Mouse (Mus musculus): Measurements from ENCODE around the gene Cpne6. TPM values are rescaled to one million over a fixed set of nuclear protein-coding genes. Genes with fewer than 3 reads are reported as not detected.

The Cpne6 gene
- total RNA-seq, 2 experiments from 2014 or later: 306 to 335 TPM

DNA sequence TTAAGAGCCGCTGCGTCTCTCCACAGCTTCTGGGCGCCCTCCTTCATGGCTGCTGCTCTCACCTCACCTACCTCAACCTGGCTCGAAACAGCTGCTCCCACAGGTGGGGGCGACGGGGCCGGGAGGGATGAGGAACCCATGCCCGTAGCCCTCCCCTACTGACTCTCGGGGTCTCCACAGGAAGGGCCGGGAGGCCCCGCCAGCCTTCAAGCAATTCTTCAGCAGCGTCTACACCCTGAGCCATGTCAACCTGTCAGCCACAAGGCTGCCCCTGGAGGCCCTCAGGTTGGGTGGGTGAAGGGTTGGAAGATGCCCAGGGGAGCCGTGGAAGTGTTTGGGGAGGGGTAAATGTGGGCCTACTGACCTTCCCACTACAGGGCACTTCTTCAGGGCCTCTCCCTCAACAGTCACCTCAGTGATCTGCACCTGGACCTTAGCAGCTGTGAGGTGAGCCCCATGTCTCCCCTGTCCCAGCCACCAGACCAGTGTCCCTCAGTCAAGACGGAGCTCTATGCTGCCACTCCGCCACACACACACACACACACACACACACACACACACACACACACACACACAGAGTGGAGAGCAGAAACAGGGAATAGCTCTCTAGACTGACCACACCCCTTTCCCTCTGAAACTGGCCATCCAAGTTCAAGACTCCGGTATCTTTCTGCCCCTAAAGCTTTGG lies 13.3 kb upstream of the Cpne6 start:
- DNase-seq (ENCODE audit: low spot score in 2 of 2): no peak

DNA sequence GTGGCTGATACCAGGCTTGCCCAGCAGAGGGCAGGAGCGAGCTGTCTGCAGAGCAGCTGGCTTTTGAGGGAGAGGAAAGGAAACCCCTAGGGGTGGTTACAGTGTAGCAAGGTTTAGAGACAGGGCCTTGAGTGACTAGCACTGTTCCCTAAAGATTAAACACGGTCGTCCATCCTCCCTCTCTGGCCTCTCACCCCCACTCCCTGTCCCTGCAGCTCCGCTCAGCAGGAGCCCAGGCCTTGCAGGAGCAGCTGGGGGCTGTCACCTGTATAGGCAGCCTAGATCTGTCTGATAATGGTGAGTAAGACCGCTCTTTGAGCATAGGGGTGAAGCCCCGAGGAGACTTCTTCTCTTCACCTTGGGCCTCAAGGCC lies 12.8 kb upstream of the Cpne6 start:
- peak; percentile 95 to 96 for DNase-seq (ENCODE audit: low spot score in 2 of 2)

- DNase-seq (ENCODE audit: low spot score in 2 of 2): no peak
Observed at GRCm38 (mm10) chr14:55505612-55506011, 4.6 kb upstream of the Cpne6 start.

DNA sequence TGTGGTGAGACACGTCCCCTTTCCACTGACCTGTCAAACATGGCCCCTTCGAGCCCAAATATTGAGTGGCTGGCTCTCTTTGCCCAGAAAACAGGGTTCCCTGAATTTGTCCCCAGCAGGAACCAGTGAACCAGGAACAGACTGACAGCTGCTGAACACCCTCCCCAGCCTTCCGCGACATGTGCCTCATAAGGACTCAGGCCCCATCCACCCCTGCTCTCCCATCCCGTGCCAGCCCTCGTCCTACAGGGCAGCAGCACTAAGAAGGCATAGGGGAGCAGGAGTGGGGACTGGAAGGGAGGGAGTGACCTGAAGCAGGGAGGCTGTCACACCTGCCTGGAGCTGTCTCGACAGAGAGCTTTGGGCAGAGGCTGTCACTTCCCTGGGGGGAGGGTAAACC lies 2.4 kb upstream of the Cpne6 start:
- peak in 1 of 2 experiments; percentile 21 for DNase-seq (ENCODE audit: low spot score in 2 of 2)

- no peak for DNase-seq (ENCODE audit: low spot score in 2 of 2)
Observed at GRCm38 (mm10) chr14:55509540-55509939, 705 bp upstream of the Cpne6 start.

- peak; percentile 56 to 65 for DNase-seq (ENCODE audit: low spot score in 2 of 2)
Observed at GRCm38 (mm10) chr14:55511037-55511436, 792 bp downstream of the Cpne6 start.

DNA sequence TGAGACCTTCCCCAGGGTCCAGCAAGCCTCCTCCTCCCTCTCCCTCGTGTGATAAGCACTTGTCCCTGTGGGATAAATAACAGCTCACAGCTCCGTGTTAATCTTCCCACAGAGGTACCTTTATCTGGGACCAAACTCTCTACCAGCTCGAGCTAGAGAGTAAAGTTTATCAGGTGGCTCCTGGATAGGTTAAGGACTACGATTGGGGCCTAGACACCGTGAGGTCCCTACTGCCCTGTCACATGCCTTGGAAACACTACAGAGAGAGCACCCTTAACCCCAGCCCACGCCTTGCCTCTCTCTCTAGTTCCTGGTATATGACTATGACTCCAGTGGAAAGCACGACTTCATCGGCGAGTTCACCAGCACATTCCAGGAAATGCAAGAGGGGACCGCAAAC lies 3.7 kb downstream of the Cpne6 start:
- DNase-seq (ENCODE audit: low spot score in 2 of 2): no peak

- no peak for DNase-seq (ENCODE audit: low spot score in 2 of 2)
Observed at GRCm38 (mm10) chr14:55515846-55516245, 5.6 kb downstream of the Cpne6 start.

DNA sequence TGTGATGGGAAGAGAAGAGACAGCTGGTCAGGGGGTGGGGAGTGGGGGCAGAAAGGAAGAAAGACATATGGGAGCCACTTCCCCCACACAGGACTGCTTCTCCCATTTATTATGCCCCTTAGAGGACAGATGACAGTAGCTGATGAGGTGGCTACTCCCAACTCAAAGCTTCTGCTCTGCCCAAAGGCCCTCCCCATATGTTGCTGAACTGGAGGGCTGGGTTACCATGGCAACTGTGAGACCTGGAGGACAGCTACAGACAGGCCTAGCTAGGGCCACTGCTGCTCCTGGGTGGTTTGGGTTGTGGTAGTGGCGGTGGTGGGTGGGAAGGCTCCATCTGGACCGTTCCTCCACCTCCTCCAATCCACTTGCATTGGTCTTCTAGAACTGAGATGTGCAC lies 8.7 kb downstream of the Cpne6 start:
- DNase-seq (ENCODE audit: low spot score in 2 of 2): peak in 1 of 2 experiments; percentile 55

DNA sequence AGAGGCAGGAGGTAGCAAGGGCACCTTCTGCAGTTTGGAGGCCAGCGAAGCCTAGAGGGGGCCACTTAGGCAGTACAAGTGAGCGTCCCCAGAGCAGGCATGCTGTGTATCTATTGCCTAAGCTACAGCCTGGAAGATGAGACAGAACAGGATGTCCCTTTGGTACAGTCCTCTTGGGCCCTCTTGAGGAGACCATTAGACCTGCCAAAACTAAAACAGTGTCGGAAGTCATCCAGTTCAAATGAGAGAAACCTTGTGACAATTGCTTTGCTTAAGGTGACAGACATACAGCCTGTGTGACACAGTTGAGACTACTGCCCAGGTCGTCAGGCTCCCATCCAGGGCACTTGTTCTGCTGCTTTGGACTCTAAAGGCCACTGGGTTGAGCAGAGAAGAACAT lies 9.4 kb downstream of the Cpne6 start:
- DNase-seq (ENCODE audit: low spot score in 2 of 2): peak in 1 of 2 experiments; percentile 21

GRCm38 (mm10) chr14:55520451-55521361 lies 10.5 kb downstream of the Cpne6 start:
- peak in 1 of 2 experiments; percentile 46 for DNase-seq (ENCODE audit: low spot score in 2 of 2)

GRCm38 (mm10) chr14:55524062-55524461 lies 13.8 kb downstream of the Cpne6 start:
- no peak for DNase-seq (ENCODE audit: low spot score in 2 of 2)

DNA sequence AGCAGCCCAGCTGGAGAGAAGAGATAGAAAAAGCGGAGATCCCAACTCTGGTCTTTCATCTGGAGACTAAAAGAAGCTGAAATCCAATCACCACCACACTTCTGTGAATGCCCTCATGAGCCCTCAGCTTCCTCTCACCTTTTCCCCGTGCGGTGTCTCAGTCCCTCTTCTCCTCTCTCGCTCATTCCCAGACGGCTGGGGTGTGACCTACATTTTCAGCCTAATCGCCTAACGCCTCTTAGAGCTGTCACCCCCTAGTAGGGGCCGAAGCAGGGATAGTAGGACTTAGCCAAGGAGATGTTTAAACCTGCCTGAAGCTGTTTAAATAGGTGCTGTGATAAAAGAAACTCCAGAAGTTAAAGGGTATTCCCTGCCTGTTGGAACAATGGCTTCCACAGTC lies 14.5 kb downstream of the Cpne6 start, which contains the start of gene Nrl:
Gene Nrl, minus strand, starts transcription at position 197 of the 400 bp plus-strand sequence.
- no peak for DNase-seq (ENCODE audit: low spot score in 2 of 2)

- no peak for DNase-seq (ENCODE audit: low spot score in 2 of 2)
Observed at GRCm38 (mm10) chr14:55526674-55527073, 16.4 kb downstream of the Cpne6 start.

- DNase-seq (ENCODE audit: low spot score in 2 of 2): no peak
Observed at GRCm38 (mm10) chr14:55527940-55528339, 17.7 kb downstream of the Cpne6 start.

DNA sequence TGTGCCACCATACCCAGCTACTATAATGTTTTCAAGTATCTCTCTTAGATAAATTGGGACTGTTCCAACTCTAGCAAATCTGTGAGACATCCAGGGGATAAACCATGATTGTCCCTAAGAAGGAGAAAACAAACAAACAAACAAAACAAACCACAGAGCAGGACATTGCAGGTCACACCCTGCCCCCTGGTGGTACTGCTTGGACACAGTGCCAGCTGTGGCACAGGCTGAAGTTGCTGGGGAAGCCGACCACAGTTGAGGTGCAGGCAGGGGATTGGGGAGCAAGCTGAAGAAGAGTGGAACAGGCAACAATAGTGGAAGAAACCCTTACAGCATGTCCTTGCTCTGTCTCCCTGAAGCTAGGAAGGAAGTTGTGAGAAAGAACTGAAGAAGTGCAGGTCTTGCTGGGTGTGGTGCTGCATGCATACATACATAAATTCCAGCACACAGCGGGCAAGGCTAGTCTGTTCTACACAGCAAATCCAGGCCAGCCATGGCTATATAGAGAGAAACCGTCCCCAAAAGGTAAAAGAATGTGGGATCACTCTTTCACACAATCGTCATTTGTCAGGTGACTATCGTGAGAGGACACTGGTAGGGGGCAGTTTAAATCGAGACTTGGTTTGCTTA lies 26.0 kb downstream of the Cpne6 start:
- peak in 1 of 2 experiments; percentile 59 for DNase-seq (ENCODE audit: low spot score in 2 of 2)

GRCm38 (mm10) chr14:55540067-55540786 lies 30.0 kb downstream of the Cpne6 start, which contains the start of gene Pck2:
Gene Pck2 (plus strand): TSS chr14:55540266.
- DNase-seq (ENCODE audit: low spot score in 2 of 2): peak; percentile 59 to 71

GRCm38 (mm10) chr14:55540787-55541321 lies 30.6 kb downstream of the Cpne6 start:
- DNase-seq (ENCODE audit: low spot score in 2 of 2): peak; percentile 75 to 79

DNA sequence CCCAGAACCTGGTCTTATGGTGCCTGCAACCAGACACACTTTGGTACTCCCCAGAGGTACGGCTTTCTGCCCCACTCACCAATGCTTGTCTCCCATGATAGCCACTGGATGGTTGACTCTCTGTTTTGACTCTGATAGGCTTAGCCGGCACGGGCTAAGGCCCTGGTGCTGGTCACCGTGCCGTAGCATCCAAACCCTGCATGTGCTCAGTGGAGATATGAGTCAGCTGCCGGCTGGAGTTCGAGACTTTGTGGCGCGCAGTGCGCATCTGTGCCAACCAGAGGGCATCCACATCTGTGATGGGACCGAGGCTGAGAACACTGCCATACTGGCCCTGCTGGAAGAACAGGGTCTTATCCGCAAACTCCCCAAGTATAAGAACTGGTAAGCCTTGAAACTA lies 32.0 kb downstream of the Cpne6 start:
- no peak for DNase-seq (ENCODE audit: low spot score in 2 of 2)

- DNase-seq (ENCODE audit: low spot score in 2 of 2): no peak
Observed at GRCm38 (mm10) chr14:55544334-55544733, 34.1 kb downstream of the Cpne6 start.

GRCm38 (mm10) chr14:55550191-55550590 lies 39.9 kb downstream of the Cpne6 start:
- no peak for DNase-seq (ENCODE audit: low spot score in 2 of 2)

Measured in layer of hippocampus, postnatal 10 days (tissue).